Mouse (Mus musculus): ENCODE measurements around the gene Il17ra.

Il17ra gene

GRCm38 (mm10) chr6:120509975-120510374 is 46.9 kb downstream of the Il17ra start:
- DNase-seq (ENCODE audit: low spot score): no peak

GRCm38 (mm10) chr6:120510425-120510824 is 47.4 kb downstream of the Il17ra start:
- no peak for DNase-seq (ENCODE audit: low spot score)

- DNase-seq (ENCODE audit: low spot score): no peak
These were observed 48.2 kb downstream of the Il17ra start for GRCm38 (mm10) chr6:120511212-120511611.

- no peak for DNase-seq (ENCODE audit: low spot score)
These were observed 53.4 kb downstream of the Il17ra start for GRCm38 (mm10) chr6:120516422-120516821.

- no peak for DNase-seq (ENCODE audit: low spot score)
These were observed 53.8 kb downstream of the Il17ra start for GRCm38 (mm10) chr6:120516879-120517278.

GRCm38 (mm10) chr6:120517311-120517710 is 54.3 kb downstream of the Il17ra start:
- DNase-seq (ENCODE audit: low spot score): no peak

GRCm38 (mm10) chr6:120519647-120520046 is 56.6 kb downstream of the Il17ra start:
- no peak for DNase-seq (ENCODE audit: low spot score)

GRCm38 (mm10) chr6:120524796-120525195 is 61.7 kb downstream of the Il17ra start:
- no peak for DNase-seq (ENCODE audit: low spot score)

- no peak for DNase-seq (ENCODE audit: low spot score)
These were observed 66.1 kb downstream of the Il17ra start for GRCm38 (mm10) chr6:120529123-120529522.

GRCm38 (mm10) chr6:120531020-120531965 is 68.2 kb downstream of the Il17ra start, which contains the start of gene Hdhd5:
Hdhd5 (minus strand) TSS chr6:120531319.
- peak; percentile 83 for DNase-seq (ENCODE audit: low spot score)

GRCm38 (mm10) chr6:120532594-120532993 is 69.5 kb downstream of the Il17ra start:
- DNase-seq (ENCODE audit: low spot score): no peak

- DNase-seq (ENCODE audit: low spot score): no peak
These were observed 73.3 kb downstream of the Il17ra start for GRCm38 (mm10) chr6:120536337-120536736.
